In genomic region chr7:122876286-122876685, GRCm38 (mm10) we compare ENCODE assay signal across 24 mouse cellular contexts.
"Had no signal": no experiment of that assay in that cellular context is flagged by ENCODE, and none has a peak within 500 bp of the region (broad histone marks: within the 10 kb centered on the region; RNA-seq: fewer than 3 reads in every experiment).

No protein-coding gene starts in this region.

- ATAC-seq: forebrain, embryonic 16.5 days; hindbrain, embryonic 16.5 days; inflammation-experienced regulatory T-cells, adult 6 months; intestine, embryonic 15.5 days; intestine, postnatal 0 days had no signal

- H3K9ac ChIP-seq: heart, embryonic 12.5 days; hindbrain, embryonic 12.5 days; hindbrain, embryonic 14.5 days; intestine, embryonic 15.5 days; limb, embryonic 12.5 days; liver, embryonic 13.5 days; liver, embryonic 15.5 days had no signal

- H3K4me2 ChIP-seq: heart, embryonic 12.5 days; hindbrain, embryonic 12.5 days; hindbrain, embryonic 14.5 days; intestine, embryonic 15.5 days; limb, embryonic 12.5 days; liver, embryonic 11.5 days; liver, embryonic 13.5 days; liver, embryonic 15.5 days had no signal

- H3K27ac ChIP-seq: gastrocnemius, adult 2 months; heart, embryonic 10.5 days; hindbrain, embryonic 10.5 days; hindbrain, embryonic 12.5 days; hindbrain, embryonic 14.5 days; intestine, embryonic 15.5 days; layer of hippocampus, adult 2 months; left cerebral cortex, adult 2 months; limb, embryonic 10.5 days; limb, embryonic 12.5 days; liver, embryonic 13.5 days; liver, embryonic 15.5 days had no signal

- H3K4me1 ChIP-seq: heart, embryonic 10.5 days; hindbrain, embryonic 10.5 days; hindbrain, embryonic 12.5 days; intestine, embryonic 15.5 days; limb, embryonic 10.5 days; limb, embryonic 12.5 days; liver, embryonic 13.5 days; liver, embryonic 15.5 days had no signal

- H3K27me3 ChIP-seq: heart, embryonic 12.5 days; hindbrain, embryonic 12.5 days; intestine, embryonic 15.5 days; limb, embryonic 12.5 days; liver, embryonic 13.5 days; liver, embryonic 15.5 days had no signal

- H3K36me3 ChIP-seq: heart, embryonic 10.5 days; heart, embryonic 12.5 days; hindbrain, embryonic 10.5 days; hindbrain, embryonic 12.5 days; intestine, embryonic 15.5 days; limb, embryonic 10.5 days; limb, embryonic 12.5 days; liver, embryonic 13.5 days; liver, embryonic 15.5 days had no signal

- H3K9me3 ChIP-seq: heart, embryonic 10.5 days; heart, embryonic 12.5 days; hindbrain, embryonic 12.5 days; intestine, embryonic 15.5 days; limb, embryonic 10.5 days had no signal

- DNase-seq: gastrocnemius, adult 2 months; gastrocnemius, postnatal 10 days; gastrocnemius, postnatal 25 days; heart, adult 18-20 months; heart, postnatal 10 days; heart, postnatal 4 days; liver; liver, embryonic 13.5 days had no signal

- H3K4me3 ChIP-seq: gastrocnemius, adult 2 months; heart, embryonic 10.5 days; heart, embryonic 12.5 days; hindbrain, embryonic 10.5 days; hindbrain, embryonic 12.5 days; intestine, embryonic 15.5 days; layer of hippocampus, adult 2 months; left cerebral cortex, adult 2 months; limb, embryonic 10.5 days; limb, embryonic 12.5 days; liver, embryonic 13.5 days; liver, embryonic 15.5 days had no signal
